In genomic region chr4:129788693-129789092, GRCm38 (mm10) we compare ENCODE assay signal across 13 mouse cellular contexts. TPM values are rescaled to one million over a fixed set of nuclear protein-coding genes. Genes with fewer than 3 reads are reported as not detected.
DNase-seq lines count a peak whose midpoint lies in the region; ATAC-seq and TF ChIP-seq lines count a peak whose summit lies in the region.
"Had no signal": no experiment of that assay in that cellular context is flagged by ENCODE, and none has a peak within 500 bp of the region (broad histone marks: within the 10 kb centered on the region; RNA-seq: fewer than 3 reads in every experiment).

No protein-coding gene starts in this region.

- no peak overlapping the region for H3K4me3 ChIP-seq in kidney, embryonic 14.5 days (ENCODE audit: low read length)
- H3K4me3 ChIP-seq in spleen, adult 2 months (ENCODE audit: extremely low read depth, insufficient read depth, insufficient read length): no peak overlapping the region
- H3K4me3 ChIP-seq in liver, embryonic 13.5 days (replicated peaks): no peak overlapping the region
- H3K4me3 ChIP-seq in stomach, postnatal 0 days (ENCODE audit: low read depth, low read length): no peak overlapping the region
- H3K4me3 ChIP-seq: heart, embryonic 15.5 days had no signal

- no peak overlapping the region for H3K27ac ChIP-seq in kidney, embryonic 14.5 days (ENCODE audit: low read depth, low read length)
- peak overlapping the region; percentile 63 for H3K27ac ChIP-seq in spleen, adult 2 months (ENCODE audit: insufficient read depth, low read length)
- H3K27ac ChIP-seq in liver, embryonic 13.5 days: 0 out of 2 replicates have a peak overlapping the region, but pooled peaks have one; percentile 16
- H3K27ac ChIP-seq in stomach, postnatal 0 days (replicated peaks): 0 out of 2 replicates have a peak overlapping the region, but pooled peaks have one; percentile 24
- H3K27ac ChIP-seq: heart, embryonic 15.5 days; hindbrain, postnatal 0 days had no signal

- peaks cover 4% of the 10 kb centered on the region; the same call in 1 of the 2 replicates for H3K4me1 ChIP-seq in kidney, embryonic 14.5 days (ENCODE audit: control insufficient read depth, insufficient read depth, low read length)
- H3K4me1 ChIP-seq in spleen, adult 2 months (ENCODE audit: control insufficient read depth, insufficient read depth, insufficient read length): peaks cover 5% of the 10 kb centered on the region; the same call in 1 of the 2 replicates
- H3K4me1 ChIP-seq in liver, embryonic 13.5 days (replicated peaks): peaks cover 24% of the 10 kb centered on the region
- H3K4me1 ChIP-seq in stomach, postnatal 0 days (replicated peaks; ENCODE audit: control insufficient read depth, insufficient read depth): no peaks in the 10 kb centered on the region

- no peak for DNase-seq in kidney, postnatal 14 days
- peak; percentile 54 to 68 for DNase-seq in spleen, adult 2 months (ENCODE audit: low read depth in 1 of 2, low spot score in 2 of 2)
- DNase-seq in spleen, adult 12 weeks (ENCODE audit: low spot score): no peak
- no peak for DNase-seq in liver, embryonic 13.5 days
- DNase-seq in stomach, postnatal 0 days (ENCODE audit: low spot score): no peak
- DNase-seq in layer of hippocampus, adult 8-10 months (ENCODE audit: low spot score in 2 of 2): no peak
- DNase-seq: cerebellum, postnatal 25 days; lung, embryonic 14.5 days; right cerebral cortex, postnatal 4 days had no signal

- no peak for TF ChIP-seq POLR2A in spleen, adult 2 months (IDR thresholded peaks at IDR 0.05; ENCODE audit: low read depth, low read length)

- H3K27me3 ChIP-seq in kidney, embryonic 14.5 days (ENCODE audit: control insufficient read depth, insufficient read depth, low read length): no peaks in the 10 kb centered on the region
- no peaks in the 10 kb centered on the region for H3K27me3 ChIP-seq in spleen, adult 2 months (ENCODE audit: control insufficient read depth, insufficient read depth, low read length)
- H3K27me3 ChIP-seq in liver, embryonic 13.5 days: no peaks in the 10 kb centered on the region
- H3K27me3 ChIP-seq in stomach, postnatal 0 days (ENCODE audit: control insufficient read depth, insufficient read depth, low read length): no peaks in the 10 kb centered on the region; the same call in 1 of the 2 replicates
- H3K27me3 ChIP-seq: heart, embryonic 15.5 days had no signal

- no peak for TF ChIP-seq CTCF in spleen, adult 2 months (IDR thresholded peaks at IDR 0.05; ENCODE audit: extremely low read depth, insufficient read depth, insufficient read length, insufficient replicate concordance)
- TF ChIP-seq CTCF in stomach, postnatal 0 days (IDR thresholded peaks at IDR 0.05; ENCODE audit: low read depth): no peak

- 0 out of 2 replicates have a peak, but pooled peaks have one; percentile 20 for ATAC-seq in kidney, embryonic 14.5 days (ENCODE audit: low FRiP score, low TSS enrichment)
- no peak for ATAC-seq in liver, embryonic 13.5 days (ENCODE audit: low read depth)
- ATAC-seq in stomach, postnatal 0 days (ENCODE audit: low FRiP score, low TSS enrichment): no peak
- ATAC-seq in erythroblast, adult 5-6 weeks (replicated peaks; ENCODE audit: low FRiP score, poor library complexity, severe bottlenecking): no peak
- ATAC-seq: hindbrain, postnatal 0 days had no signal

- H3K36me3 ChIP-seq in kidney, embryonic 14.5 days (ENCODE audit: control insufficient read depth, insufficient read depth, low read length): no peaks in the 10 kb centered on the region
- H3K36me3 ChIP-seq in spleen, adult 2 months (ENCODE audit: control insufficient read depth, insufficient read depth, low read length): no peaks in the 10 kb centered on the region
- no peaks in the 10 kb centered on the region for H3K36me3 ChIP-seq in liver, embryonic 13.5 days
- no peaks in the 10 kb centered on the region for H3K36me3 ChIP-seq in stomach, postnatal 0 days (ENCODE audit: control insufficient read depth, insufficient read depth, low read length)
- H3K36me3 ChIP-seq: heart, embryonic 15.5 days had no signal

- 10% methylated on average over 8 of the region's 8 CpGs for WGBS in kidney, embryonic 14.5 days
- 36% methylated on average over 8 of the region's 8 CpGs for WGBS in spleen, adult 2 months
- WGBS in liver, embryonic 13.5 days (ENCODE audit: insufficient replicate concordance): 33% methylated on average over 8 of the region's 8 CpGs
- 46% methylated on average over 8 of the region's 8 CpGs for WGBS in stomach, postnatal 0 days

- H3K4me2 ChIP-seq in kidney, embryonic 14.5 days (replicated peaks; ENCODE audit: low read depth, low read length): no peak overlapping the region
- H3K4me2 ChIP-seq in liver, embryonic 13.5 days: no peak overlapping the region
- H3K4me2 ChIP-seq in stomach, postnatal 0 days (replicated peaks; ENCODE audit: low read depth): no peak overlapping the region
- H3K4me2 ChIP-seq: heart, embryonic 15.5 days; lung, embryonic 14.5 days had no signal

- no peaks in the 10 kb centered on the region for H3K9me3 ChIP-seq in kidney, embryonic 14.5 days (ENCODE audit: control insufficient read depth, low read length)
- no peaks in the 10 kb centered on the region for H3K9me3 ChIP-seq in liver, embryonic 13.5 days (replicated peaks)
- H3K9me3 ChIP-seq in stomach, postnatal 0 days (ENCODE audit: control insufficient read depth, low read length): no peaks in the 10 kb centered on the region
- H3K9me3 ChIP-seq: heart, embryonic 15.5 days had no signal

- TF ChIP-seq EP300 in stomach, postnatal 0 days (optimal IDR thresholded peaks at IDR 0.05): no peak

- H3K9ac ChIP-seq in kidney, embryonic 14.5 days (ENCODE audit: low read depth, low read length): no peak overlapping the region
- H3K9ac ChIP-seq in liver, embryonic 13.5 days: no peak overlapping the region
- H3K9ac ChIP-seq in stomach, postnatal 0 days (ENCODE audit: low read length): no peak overlapping the region
- H3K9ac ChIP-seq: heart, embryonic 15.5 days; lung, embryonic 14.5 days had no signal

RNA-seq across cellular contexts. Expression of gene Ptp4a2, which starts 22.3 kb away (rescaled TPM):
- 253 and 276 TPM in 2 replicates for polyA plus RNA-seq in kidney, embryonic 14.5 days (2014; fragmentation: Nextera tagmentation; extraction: Ambion mirVana)
- 47.6 and 51.1 TPM in 2 replicates for polyA plus RNA-seq in spleen, adult 2 months (2012; rRNA removed)
- polyA plus RNA-seq in liver, embryonic 13.5 days (2015; fragmentation: Nextera tagmentation; extraction: Ambion mirVana): 236 and 269 TPM in 2 replicates
- 270 and 275 TPM in 2 replicates for polyA plus RNA-seq in stomach, postnatal 0 days (2015; fragmentation: Nextera tagmentation; extraction: Ambion mirVana)
- 92.8 and 126 TPM in 2 replicates for total RNA-seq in erythroblast, adult 5-6 weeks (2015; ENCODE audit: low replicate concordance)
- 74.3 and 85.6 TPM in 2 replicates for total RNA-seq in erythroblast, adult 5-6 weeks (2017; ENCODE audit: low replicate concordance)
- total RNA-seq in layer of hippocampus, adult 8-10 months (2022): 100 to 1,000 TPM; 138 to 173 (median 144) TPM

RNA-seq across cellular contexts. Expression of gene Khdrbs1, which starts 46.6 kb away (rescaled TPM):
- polyA plus RNA-seq in kidney, embryonic 14.5 days (2014; fragmentation: Nextera tagmentation; extraction: Ambion mirVana): 100 and 131 TPM in 2 replicates
- polyA plus RNA-seq in spleen, adult 2 months (2012; rRNA removed): 40.9 and 61.5 TPM in 2 replicates
- polyA plus RNA-seq in liver, embryonic 13.5 days (2015; fragmentation: Nextera tagmentation; extraction: Ambion mirVana): 37.6 and 41.5 TPM in 2 replicates
- polyA plus RNA-seq in stomach, postnatal 0 days (2015; fragmentation: Nextera tagmentation; extraction: Ambion mirVana): 37.7 and 38.6 TPM in 2 replicates
- 20.9 and 26.3 TPM in 2 replicates for total RNA-seq in erythroblast, adult 5-6 weeks (2015; ENCODE audit: low replicate concordance)
- 20.2 and 24.3 TPM in 2 replicates for total RNA-seq in erythroblast, adult 5-6 weeks (2017; ENCODE audit: low replicate concordance)
- total RNA-seq in layer of hippocampus, adult 8-10 months (2022): 10 to 100 TPM; 83.3 to 90.1 (median 85.7) TPM

Comparison
In these comparisons a context has a peak if more than half of its experiments do, and no peak if none do; other contexts are left out.
1. DNase-seq: peak in spleen, adult 2 months (2 of 2); none in kidney, postnatal 14 days (single experiment), spleen, adult 12 weeks (single experiment), liver, embryonic 13.5 days (single experiment), stomach, postnatal 0 days (single experiment) and layer of hippocampus, adult 8-10 months (0 of 2).